Mouse (Mus musculus) kidney, adult 9 months (tissue): ENCODE measurements around the gene Atg4c.

Source experiments
- DNase-seq: peaks from one replicate; pipeline ENCODE4 v3.0.0; 2022

The Atg4c gene

DNA sequence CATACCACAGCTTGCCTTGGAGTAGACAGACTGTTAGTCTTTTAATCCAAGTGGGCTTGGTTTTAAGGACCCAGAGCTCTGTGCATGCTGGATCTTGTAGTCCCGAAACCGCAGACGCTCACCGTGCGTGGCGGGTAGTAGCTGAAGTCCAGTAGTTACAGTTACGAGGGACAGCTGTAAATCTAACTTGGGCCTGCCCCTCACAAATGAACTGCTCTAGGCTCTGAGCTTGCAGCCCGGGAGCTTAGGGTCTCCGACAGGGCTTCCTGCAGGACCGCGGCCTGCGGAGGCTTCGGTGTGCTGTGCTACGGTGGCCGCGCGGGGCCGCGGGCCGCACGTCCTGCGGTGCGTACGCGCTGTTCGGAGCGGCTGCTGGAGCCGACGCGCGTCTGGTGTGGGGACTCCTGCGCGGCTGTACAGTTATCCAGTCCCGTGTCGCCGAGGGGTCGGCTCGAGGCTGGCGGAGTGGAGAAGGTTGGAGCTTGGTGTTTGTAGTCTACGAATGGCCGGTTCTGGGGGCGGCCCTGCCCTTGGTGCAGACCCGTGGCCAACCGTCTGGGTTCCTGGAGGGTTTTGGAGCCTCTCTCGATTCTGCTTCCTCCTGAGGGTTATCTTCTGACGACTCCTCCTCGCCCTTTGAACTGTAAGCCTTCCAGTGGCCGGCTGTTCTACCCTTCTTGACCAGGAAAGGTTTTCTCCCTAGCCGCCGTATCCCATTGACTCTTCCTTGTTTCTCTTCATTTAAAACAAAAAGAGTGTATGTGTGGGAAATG is at the start of gene Atg4c:
Gene Atg4c, plus strand, starts transcription at position 125 of the 773 bp plus-strand sequence.
- peak; percentile 85 for DNase-seq

DNA sequence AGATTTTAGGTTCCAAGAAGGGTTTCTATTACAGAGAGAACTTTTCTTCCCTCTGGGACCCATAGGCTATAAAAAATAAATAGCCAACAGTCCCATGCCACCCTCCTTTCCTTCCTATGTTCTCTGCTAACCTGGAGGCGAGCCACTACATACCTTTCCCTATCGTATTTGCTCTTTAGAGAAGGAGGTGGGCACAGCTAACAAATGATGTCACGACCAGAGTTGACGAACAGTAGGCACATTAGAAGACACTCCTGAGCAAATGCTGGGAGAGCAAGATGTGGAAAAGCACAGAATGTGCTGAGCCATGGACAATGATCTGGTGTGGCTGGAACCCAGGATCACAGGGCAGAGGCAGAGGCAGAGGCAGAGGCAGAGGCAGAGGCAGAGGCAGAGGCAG is 42.3 kb upstream of the Atg4c start:
- no peak for DNase-seq

DNA sequence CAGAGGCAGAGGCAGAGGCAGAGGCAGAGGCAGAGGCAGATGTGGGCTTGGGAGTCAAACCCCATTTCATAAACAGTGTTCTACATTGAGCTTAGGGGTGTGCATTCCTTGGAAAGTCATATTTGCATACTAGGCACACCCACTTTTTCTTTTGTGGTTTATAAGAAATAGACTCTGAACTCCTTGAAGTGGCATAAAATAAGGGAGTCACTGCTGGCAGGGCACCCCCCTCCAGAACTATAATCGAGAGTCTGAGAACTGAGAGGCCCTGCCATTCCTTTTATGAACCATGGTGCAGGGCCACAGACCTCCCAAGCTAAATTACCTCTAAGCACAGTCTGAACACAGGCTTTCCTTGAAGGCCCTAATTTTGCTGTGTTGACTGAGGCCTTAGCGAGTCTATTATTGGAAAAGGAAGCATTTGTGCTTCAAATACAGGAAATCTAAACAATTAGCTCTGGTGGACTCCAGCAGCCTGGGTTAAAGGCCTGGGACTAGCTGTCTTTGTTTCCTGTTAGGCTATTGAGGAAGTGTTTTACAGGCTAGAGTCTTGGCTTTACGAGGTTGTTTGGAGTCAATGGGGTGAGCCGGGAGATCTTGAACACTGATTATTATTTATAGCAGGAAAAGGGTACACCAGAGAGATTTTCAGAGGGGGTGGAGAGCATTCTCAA is 41.7 kb upstream of the Atg4c start:
- DNase-seq = peak; percentile 59

DNA sequence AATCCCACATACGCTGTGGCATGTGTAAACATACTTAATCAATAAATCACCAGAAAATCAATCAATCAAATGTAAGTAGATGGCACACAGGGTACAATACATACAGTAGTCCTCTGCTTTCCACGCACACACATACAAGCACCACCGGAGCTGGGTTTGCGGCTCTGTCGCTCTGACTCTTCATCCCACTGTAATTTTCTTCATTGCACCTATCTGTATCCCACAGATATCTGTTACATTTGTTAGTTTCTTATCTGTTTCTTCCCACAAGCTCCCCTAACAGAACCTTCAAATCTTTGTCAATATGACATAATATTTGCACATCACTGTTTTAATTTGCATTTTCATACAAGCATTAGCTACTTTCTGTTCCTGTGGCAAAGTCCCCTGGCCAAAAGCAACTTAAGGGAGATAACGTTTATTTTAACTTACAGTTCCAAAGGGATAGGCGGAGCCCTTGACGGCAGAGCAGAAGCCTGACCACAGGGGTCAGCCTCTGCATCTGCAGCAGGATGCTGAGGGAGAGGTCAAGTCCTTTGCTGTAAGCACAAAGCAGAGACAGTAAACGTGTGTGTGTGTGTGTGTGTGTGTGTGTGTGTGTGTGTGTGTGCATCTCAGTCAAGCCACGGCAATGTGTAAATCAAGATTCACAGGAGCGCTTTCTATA is 37.0 kb upstream of the Atg4c start:
- no peak for DNase-seq

DNA sequence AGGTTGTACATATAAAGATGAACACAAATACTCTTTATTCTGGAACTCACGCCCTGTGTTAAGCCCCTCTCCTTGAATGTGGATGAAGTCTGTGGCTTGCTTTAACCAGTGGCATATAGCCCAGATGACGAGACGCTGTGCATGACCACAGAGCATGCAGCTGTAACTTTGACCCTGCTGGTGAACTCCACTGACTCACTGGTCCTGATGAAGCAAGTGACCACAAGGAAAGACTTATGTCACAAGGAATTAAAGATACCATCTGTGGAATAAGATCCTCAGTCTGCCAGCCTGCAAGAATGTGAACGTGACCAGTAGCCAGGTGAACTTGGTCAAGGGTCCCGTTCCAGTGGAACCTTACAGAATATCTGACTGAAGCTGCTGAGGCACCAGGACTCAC is 35.2 kb upstream of the Atg4c start:
- no peak for DNase-seq

DNA sequence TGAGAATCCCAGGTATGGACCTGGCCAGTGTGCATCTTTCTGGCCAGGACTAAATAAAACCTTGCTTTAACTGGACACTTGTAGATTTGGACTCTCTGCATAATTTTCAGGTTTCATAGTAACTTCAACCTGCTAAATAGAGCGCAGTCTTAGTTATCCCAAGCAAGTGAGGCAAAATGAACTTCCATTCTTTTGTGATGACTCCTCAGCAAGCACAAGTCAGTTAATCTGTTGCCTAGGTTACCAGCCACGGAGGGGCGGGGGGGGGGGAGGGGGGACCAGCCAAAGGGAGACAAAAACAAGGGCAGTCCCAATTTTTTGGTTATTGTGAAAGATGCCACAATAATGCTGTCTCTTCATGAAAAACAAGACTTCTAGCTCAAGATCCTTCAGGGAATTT is 33.3 kb upstream of the Atg4c start:
- DNase-seq = no peak

DNA sequence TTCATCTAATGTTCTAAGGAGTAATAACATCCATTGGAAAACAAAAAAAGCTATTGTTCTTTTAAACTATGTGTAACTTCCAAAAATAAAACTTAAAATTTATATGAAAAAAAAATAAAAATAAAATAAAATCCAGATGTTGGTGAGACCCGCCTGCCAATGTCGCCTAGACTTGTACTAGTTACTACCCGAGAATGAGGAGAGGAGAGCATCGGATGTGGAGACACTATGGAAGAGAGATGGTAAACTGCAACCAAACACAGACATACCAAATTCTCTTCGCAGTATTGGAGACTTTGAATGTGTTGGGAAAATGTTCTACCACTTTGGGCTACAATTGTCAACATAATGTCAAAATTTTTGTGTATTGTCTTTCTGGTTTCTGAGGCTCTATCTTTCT is 32.8 kb upstream of the Atg4c start:
- no peak for DNase-seq

DNA sequence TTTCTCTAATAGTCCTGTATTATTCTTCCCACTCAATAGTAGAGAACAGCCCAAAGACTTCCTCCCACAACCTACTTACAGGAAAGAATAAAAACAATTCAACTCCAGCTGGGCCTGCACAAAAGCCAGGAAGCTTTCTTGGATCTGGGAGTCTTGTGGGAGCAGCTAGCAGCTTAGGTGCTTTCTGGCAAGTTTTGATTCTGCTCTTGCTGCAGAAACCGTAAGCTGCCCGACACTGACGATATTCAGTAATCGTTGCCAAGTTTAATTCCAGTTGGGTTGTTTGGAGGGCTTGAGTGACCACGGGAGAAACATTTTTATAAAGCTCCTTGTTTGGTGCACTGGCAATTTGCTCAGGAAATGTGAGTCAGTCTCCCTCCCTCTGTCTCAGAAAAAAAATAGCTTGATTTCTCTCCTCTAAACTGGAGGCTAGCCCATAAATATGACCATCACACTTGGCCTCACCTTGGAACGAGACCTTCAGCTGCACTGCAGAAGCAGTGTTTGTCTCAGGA is 32.2 kb upstream of the Atg4c start:
- DNase-seq = no peak

DNA sequence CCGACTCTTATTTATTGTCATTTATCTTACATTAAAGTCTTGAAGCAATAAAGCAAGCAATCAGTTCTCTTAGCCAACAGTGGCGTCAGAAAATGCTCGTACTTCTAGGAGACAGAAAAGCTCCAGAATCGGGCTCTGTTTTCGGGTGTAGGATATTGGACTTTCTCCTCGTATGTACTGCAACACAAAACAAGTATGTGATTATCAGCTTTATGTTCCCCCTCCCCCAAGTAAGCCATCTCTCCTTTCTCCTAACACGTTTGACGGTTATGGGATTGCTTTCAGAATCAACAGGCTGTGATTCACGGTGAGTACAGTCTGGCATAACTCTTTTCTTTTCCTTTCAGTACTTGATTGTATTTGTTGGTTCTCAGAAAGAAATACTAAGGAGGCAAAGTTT is 30.7 kb upstream of the Atg4c start:
- DNase-seq = no peak

DNA sequence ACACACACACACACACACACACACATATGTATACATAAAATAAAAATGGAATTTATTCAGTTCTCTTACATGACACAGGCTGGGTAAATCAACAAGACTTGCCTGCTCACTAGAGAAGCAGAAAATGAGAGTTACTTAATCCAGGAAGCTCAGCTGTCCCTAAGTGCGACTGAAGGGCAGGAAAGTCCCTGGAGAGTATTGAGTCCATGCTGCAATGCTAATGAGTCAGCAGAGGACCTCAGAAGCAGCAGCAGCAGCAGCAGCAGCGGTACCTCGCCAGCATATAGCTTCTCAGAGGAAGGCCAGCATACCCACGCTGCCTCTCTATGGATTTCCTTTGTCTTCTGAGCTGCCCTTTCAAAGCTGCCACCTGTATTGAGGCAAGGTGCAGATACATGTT is 30.2 kb upstream of the Atg4c start:
- DNase-seq = no peak

DNA sequence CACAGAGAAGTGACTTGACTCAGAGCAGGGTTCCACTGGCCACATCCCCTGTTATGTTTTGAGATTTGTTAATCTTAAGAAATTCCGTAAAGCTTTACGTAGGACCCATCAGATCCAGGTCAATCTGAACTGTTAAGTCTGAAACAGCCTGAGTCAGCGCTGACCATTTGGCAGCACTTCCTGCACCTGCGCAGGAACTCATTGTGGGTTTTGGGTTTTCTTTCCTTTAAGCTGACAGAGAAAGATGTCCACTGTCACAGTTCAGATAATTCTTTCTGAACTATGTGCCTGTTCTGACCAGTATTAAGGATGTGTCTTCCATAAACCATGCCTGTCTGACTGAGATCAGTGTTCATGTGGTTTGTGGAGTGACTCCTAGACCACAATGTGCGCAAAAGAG is 24.9 kb upstream of the Atg4c start:
- DNase-seq = no peak

DNA sequence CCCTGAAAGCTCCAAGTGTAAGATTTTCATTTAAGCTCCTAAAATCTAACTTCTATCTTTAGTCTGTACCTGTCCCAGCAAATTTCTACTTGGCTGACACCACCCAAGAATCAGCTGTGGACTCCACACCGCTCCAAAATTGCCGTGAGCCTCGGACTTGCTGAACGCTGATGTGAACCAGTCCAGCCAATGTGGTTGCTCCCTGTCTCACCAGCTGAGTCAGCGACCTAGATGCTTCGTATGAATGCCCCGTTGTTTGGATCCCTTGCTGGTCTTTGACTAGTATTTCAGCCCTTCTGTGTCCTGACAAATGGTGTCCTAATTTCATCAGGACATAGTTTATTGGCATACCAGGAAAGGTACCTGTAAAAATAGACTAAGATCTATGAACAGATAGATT is 19.5 kb upstream of the Atg4c start:
- no peak for DNase-seq

DNA sequence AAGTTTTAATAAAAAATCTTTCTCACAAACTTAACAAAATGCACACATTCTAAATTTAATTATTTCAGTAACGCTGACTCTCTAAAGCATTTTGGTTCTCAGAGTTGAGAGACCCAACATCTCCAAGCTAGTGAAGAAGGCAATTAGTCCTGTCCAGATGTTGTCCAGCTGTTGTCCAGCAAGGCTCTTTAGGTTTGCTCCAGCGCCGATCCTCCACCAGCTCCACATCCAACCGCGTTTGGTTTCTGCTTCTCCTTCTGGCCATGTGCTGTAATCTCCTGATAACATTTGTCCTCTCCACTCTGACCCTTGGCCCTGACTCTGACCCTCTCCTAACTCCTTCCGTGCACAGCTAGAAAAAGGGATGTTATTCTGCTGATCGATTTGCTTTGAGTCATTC is 16.9 kb upstream of the Atg4c start:
- no peak for DNase-seq

DNA sequence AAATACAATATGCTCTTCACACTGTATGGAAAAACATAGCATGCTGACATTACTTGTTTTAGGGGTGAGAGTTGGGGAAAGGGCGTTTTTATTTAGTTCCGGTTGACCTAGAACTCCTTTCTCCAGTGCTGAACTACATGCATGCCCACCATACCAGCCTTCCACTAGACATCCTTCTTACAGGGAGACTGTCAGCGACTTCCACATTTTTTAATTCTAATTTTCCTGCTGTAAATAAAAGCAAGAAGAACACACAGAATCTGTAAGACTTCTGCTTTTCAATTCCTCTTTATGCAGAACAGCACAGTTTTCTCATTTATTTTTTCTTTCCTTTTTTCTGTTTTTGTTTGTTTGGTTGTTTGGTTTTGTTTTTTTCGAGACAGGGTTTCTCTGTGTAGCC is 16.5 kb upstream of the Atg4c start:
- no peak for DNase-seq

DNA sequence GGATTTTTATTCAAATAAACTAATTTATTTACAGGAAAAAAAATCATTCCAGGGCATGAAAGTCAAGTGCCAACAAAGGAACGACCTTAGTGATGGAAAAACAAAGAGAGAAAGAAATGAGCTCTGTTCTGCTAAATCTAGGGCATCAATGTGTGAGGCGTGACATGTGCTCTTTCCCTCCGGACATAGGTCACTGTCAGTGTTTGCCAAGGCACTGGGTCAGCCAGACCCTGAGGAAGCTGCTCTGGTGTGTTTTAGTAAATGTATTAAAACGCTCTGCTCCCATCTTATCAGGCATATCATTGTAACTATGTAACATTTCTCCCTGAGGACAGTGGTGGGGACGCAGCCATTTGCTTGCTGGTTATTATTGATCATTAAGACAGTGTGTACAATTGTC is 14.9 kb upstream of the Atg4c start:
- DNase-seq = no peak

DNA sequence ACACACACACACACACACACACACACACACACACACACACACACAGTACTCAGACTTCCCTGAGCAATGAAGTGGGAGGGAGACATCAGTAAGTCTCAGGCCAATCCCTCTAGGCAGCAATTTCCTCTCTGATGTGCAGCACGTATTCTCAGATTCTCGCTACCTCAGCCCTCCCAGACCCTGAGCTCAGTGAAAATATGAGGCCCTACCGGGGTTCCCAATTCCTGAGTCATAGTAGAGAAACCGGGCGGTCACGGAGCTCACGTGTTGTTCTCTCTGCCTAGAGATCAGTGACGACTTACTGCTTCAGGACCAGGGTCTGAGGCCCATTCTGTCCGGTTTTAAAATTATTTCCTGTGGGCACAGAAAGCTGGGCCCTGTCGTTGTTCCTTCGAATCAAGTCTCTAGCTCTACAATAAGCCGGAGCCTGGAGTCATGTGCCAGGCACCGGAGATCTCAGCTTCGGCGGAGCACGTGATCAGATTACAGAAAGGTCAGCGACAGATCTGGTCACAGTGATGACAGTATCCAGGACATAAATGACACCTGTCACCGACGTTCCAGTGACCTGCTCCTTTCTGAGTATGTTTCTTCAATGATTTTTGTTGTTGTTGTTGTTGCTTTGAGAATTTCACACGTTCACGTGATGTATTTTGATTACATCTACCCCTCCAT is 14.2 kb upstream of the Atg4c start:
- no peak for DNase-seq

DNA sequence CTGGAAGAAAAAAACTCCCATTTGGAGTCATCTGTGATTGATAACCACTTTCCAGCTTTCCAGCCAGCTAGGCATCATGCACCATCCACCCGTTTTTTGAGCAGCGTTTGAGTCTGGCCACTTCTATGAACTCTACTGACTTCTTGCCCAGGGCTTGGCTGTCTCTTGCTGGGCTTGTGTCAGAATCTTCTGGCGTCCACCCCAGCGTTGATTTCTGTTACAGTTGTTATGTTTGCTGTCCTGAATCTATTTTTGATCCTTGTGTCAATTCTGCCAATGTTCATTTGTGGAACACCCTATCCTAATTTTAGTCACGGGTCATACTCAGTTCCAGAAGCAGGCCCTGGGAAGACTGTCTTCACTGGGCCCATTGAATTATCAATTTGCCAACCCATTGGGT is 12.8 kb upstream of the Atg4c start:
- DNase-seq = no peak

DNA sequence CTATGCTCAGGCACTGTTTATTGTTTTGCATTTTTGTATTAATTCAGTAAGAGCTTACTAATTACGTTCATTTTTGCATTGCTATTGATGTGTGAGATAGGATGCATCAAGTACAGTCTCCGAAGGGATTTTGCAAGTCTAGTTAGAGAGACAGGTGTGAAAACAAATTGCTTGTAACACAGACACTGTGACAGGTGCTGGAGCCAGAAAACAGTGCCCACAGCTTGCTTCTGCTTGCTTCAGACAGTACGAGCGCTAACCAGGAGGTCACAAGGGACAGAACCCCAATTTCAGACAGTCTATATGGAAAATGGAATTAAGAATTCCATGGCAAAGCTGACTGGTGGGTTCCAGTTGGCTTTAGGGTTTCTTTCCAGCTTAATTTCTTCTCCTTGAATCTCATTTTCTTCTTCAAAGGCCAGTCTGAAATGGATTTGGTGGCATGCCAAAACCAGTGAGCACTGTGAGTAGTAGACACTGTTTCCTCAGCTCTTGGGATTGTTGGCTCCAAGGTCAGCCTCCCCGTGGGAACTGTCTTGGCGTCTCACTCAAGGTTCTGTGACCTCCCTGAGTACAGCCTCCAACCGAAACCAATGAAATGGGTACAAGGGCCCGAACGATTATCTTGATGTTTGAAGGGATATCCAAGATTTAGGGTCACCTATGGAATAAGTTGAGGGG is 11.9 kb upstream of the Atg4c start:
- DNase-seq = peak; percentile 40

DNA sequence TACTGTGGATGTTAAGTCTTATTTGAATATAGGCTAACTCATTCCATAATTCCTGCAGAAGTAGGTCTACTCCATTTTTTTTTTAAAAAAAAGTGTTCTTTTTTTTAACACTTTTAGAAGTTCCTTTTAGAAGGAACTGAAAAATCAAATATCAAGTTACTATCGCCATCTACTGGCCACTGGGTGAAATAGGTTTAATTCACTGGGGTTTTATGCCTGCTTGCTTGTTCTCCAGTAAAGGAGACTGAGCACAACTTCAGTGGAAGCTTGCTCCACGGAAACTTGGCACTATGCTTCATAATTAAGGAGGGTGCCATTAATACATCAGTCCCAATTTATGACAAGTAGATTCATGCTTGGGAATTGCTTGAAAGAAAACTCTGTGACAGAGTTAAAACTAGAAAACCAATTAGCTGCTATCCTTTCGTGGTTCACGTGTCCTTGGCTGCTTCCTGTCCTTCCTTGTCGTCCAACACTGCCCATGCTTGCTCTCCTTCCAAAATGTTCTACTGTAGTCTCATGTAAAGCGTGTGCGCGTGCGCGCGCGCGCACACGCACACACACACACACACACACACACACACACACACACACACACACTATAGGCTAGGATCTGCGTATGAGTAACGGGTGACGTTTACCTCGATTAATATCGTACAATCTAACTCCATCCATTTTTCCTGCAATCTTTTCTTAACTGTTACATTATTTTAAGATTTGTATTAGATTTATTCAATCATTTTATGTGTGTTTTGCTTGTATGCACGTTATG is 10.9 kb upstream of the Atg4c start:
- peak; percentile 51 for DNase-seq

DNA sequence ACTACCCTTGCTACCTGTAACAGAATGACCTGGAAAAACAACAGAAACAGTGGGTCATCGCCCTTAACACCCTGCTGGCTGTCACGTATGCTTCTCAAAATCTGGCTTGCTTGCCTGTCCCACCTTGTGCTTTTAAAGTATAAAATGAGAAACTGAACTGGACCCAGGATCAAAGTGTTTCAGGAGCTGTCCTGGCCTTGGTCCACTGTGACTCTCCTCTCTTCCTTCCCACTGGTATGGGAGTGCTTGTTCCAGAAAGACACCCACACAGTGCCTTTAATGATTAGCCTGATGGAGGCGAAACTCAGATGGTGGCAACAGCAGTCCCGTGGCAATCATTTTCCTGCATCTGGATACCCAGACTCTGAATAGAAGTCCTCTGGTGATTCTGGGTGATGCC is 9.1 kb upstream of the Atg4c start:
- DNase-seq = peak; percentile 49

DNA sequence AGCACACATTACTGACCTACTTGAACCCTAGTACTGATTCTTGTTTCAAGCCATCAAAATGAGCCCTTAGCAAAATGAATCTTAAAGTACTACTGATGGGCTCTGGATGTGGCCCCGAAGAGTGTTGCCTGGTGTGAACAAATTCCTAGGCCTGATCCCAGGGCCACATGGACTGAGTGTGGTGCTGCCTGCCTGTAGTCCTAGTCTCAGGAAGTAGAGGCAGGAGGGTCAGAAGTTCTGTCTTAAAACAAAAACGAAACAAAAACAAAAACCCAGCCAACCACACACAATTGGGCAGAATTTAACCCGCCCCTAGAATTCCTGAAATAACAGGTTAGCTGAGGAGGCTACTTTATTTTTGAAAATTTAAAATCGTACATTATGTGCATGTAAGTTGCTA is 8.4 kb upstream of the Atg4c start:
- no peak for DNase-seq
